Mouse (Mus musculus): Measurements from ENCODE around the gene Gimap5. TPM values are rescaled to one million over a fixed set of nuclear protein-coding genes. Genes with fewer than 3 reads are reported as not detected.

Gene Gimap5
- total RNA-seq, 2 experiments from 2014 or later: 0.57 to 1.0 TPM

- DNase-seq (ENCODE audit: low spot score): no peak
Measured at GRCm38 (mm10) chr6:48803406-48804051, 57.5 kb downstream of the Gimap5 start.

Other genes with a start within 250 kb of the Gimap5 start
- gene Atp6v0e2, start 208.6 kb upstream of the Gimap5 start, total RNA-seq (2021): 10 to 100 TPM; 38.5 to 46.1 TPM
- 10 to 100 TPM; 21.1 to 25.5 TPM for gene Lrrc61, start 191.4 kb upstream of the Gimap5 start, total RNA-seq (2021)
- 10 to 100 TPM; 14.6 to 24.8 TPM for gene Rarres2, start 173.4 kb upstream of the Gimap5 start, total RNA-seq (2021)
- gene Gm45021, start 156.6 kb upstream of the Gimap5 start, total RNA-seq (2021): not detected
- gene Repin1, start 152.3 kb upstream of the Gimap5 start, total RNA-seq (2021): 10 to 100 TPM; 30.6 to 31.9 TPM
- not detected for gene Gm44965, start 152.3 kb upstream of the Gimap5 start, total RNA-seq (2021)
- gene Zfp775, start 144.1 kb upstream of the Gimap5 start, total RNA-seq (2021): 1 to 10 TPM; 8.8 TPM
- under 1 TPM; 0.76 to 0.78 TPM for gene AI854703, start 119.4 kb upstream of the Gimap5 start, total RNA-seq (2021)
- 1 to 10 TPM; 1.3 to 2.5 TPM for gene Gimap8, start 99.0 kb upstream of the Gimap5 start, total RNA-seq (2021)
- gene Gimap9, start 70.1 kb upstream of the Gimap5 start, total RNA-seq (2021): 1 to 10 TPM in 1 of 2 experiments, under 1 TPM in 1; 0.59 to 1.2 TPM
- gene Gimap4, start 61.6 kb upstream of the Gimap5 start, total RNA-seq (2021): 1 to 10 TPM; 2.4 to 5.8 TPM
- gene Gimap6, start 38.0 kb upstream of the Gimap5 start, total RNA-seq (2021): 10 to 100 TPM in 1 of 2 experiments, 1 to 10 TPM in 1; 7.9 to 12.6 TPM
- gene Gm28053, start 27.6 kb upstream of the Gimap5 start, total RNA-seq (2021): 1 to 10 TPM in 1 of 2 experiments, not detected in 1; 2.7 TPM
- not detected for gene Gimap7, start 27.6 kb upstream of the Gimap5 start, total RNA-seq (2021)
- gene Gimap1, start 7.1 kb upstream of the Gimap5 start, total RNA-seq (2021): 1 to 10 TPM; 1.5 to 2.4 TPM
- gene Gimap3, start 24.7 kb downstream of the Gimap5 start, total RNA-seq (2021): under 1 TPM; 0.09 to 0.28 TPM
- 1 to 10 TPM; 3.3 to 3.9 TPM for gene Tmem176a, start 94.7 kb downstream of the Gimap5 start, total RNA-seq (2021)
- gene Tmem176b, start 95.3 kb downstream of the Gimap5 start, total RNA-seq (2021): 1 to 10 TPM; 7.6 to 8.9 TPM
- not detected for gene Aoc1, start 126.7 kb downstream of the Gimap5 start, total RNA-seq (2021)
- not detected for gene 1600015I10Rik, start 183.7 kb downstream of the Gimap5 start, total RNA-seq (2021)
- not detected for gene Doxl2, start 228.8 kb downstream of the Gimap5 start, total RNA-seq (2021)
- gene Svs1, start 240.7 kb downstream of the Gimap5 start, total RNA-seq (2021): not detected

Measured in gastrocnemius, adult 18-20 months (tissue).